Mouse (Mus musculus): ENCODE measurements around the gene Ubald1. TPM values are rescaled to one million over a fixed set of nuclear protein-coding genes. Genes with fewer than 3 reads are reported as not detected.

The Ubald1 gene
- total and polyA plus RNA-seq, 3 experiments = 9.6 to 53.7 (median 11.6) TPM

GRCm38 (mm10) chr16:4905591-4905990 is 25.5 kb upstream of the Ubald1 start:
- TF ChIP-seq JUND (conservative IDR thresholded peaks at IDR 0.05; ENCODE audit: low read depth, low read length) = no peak
- TF ChIP-seq MAX (IDR thresholded peaks at IDR 0.05; ENCODE audit: low read length) = no peak
- TF ChIP-seq IRF4 (IDR thresholded peaks at IDR 0.05; ENCODE audit: low read depth, low read length) = no peak
- no peak for TF ChIP-seq MEF2A (IDR thresholded peaks at IDR 0.05; ENCODE audit: borderline replicate concordance, low read depth, low read length)
- no peak for TF ChIP-seq PAX5 (IDR thresholded peaks at IDR 0.05; ENCODE audit: low read length)
- no peak for TF ChIP-seq ELF1 (IDR thresholded peaks at IDR 0.05; ENCODE audit: low read depth, low read length)
- no peak for TF ChIP-seq MAFK (IDR thresholded peaks at IDR 0.05; ENCODE audit: insufficient replicate concordance, low read length)
- no peak for TF ChIP-seq NELFE (IDR thresholded peaks at IDR 0.05; ENCODE audit: low read depth, low read length)
- TF ChIP-seq CHD1 (IDR thresholded peaks at IDR 0.05; ENCODE audit: low read depth, low read length) = no peak
- no peak for TF ChIP-seq USF2 (conservative IDR thresholded peaks at IDR 0.05; ENCODE audit: low read depth, low read length)
- TF ChIP-seq CTCF (conservative IDR thresholded peaks at IDR 0.05 in 1 of 2, IDR thresholded peaks at IDR 0.05 in 1 of 2; ENCODE audit: low read depth in 2 of 2, low read length in 2 of 2) = no peak
- no peak for TF ChIP-seq ZMIZ1 (IDR thresholded peaks at IDR 0.05; ENCODE audit: low read depth, low read length)
- no peak for TF ChIP-seq KAT2A (IDR thresholded peaks at IDR 0.05; ENCODE audit: insufficient replicate concordance, low read length)
- no peak for TF ChIP-seq RCOR1 (conservative IDR thresholded peaks at IDR 0.05; ENCODE audit: low read depth, low read length)
- no peak for TF ChIP-seq BHLHE40 (IDR thresholded peaks at IDR 0.05; ENCODE audit: low read depth, low read length)
- TF ChIP-seq NRF1 (IDR thresholded peaks at IDR 0.05; ENCODE audit: low read depth, low read length) = no peak
- no peak for TF ChIP-seq MAZ (IDR thresholded peaks at IDR 0.05; ENCODE audit: low read depth, low read length)
- no peak for TF ChIP-seq TCF12 (IDR thresholded peaks at IDR 0.05; ENCODE audit: low read depth, low read length)
- no peak for TF ChIP-seq ETS1 (conservative IDR thresholded peaks at IDR 0.05; ENCODE audit: low read depth, low read length)
- no peak overlapping the region for H3K27ac ChIP-seq (ENCODE audit: insufficient read depth, low read depth)
- dilution Hi-C loops (cut with MboI; ENCODE audit: extremely low pct_ligation_motif_present, extremely low pct_unique_long_range_greater_than_20kb, low sequenced_read_pairs) = no loop called here
- no peaks in the 10 kb centered on the region for H3K9me3 ChIP-seq (replicated peaks; ENCODE audit: low read length)
- no peaks in the 10 kb centered on the region for H3K36me3 ChIP-seq (replicated peaks in 1 of 2; ENCODE audit: control insufficient read depth in 1 of 2, insufficient read depth in 1 of 2, low read length in 1 of 2)
- no peak overlapping the region for H3K4me3 ChIP-seq (replicated peaks in 1 of 3; ENCODE audit: low read depth in 2 of 3, low read length in 2 of 3, poor library complexity in 1 of 3)
- DNase-seq (ENCODE audit: extremely low read depth) = no peak
- no peak overlapping the region for H3K9ac ChIP-seq (ENCODE audit: insufficient read depth, low read depth)
- in situ Hi-C loops (cut with MboI; ENCODE audit: low pct_ligation_motif_present, low pct_unique_long_range_greater_than_20kb, low sequenced_read_pairs) = no loop called here
- H3K79me2 ChIP-seq (replicated peaks; ENCODE audit: control insufficient read depth, extremely low read depth, insufficient read depth, poor library complexity, severe bottlenecking) = no peaks in the 10 kb centered on the region
- H3K4me2 ChIP-seq (ENCODE audit: insufficient read depth, low read depth, poor library complexity, severe bottlenecking) = no peak overlapping the region
- H3K27me3 ChIP-seq (replicated peaks) = no peaks in the 10 kb centered on the region
- H3K4me1 ChIP-seq (ENCODE audit: control insufficient read depth in 1 of 2, insufficient read depth in 2 of 2) = peaks cover 18 to 34% of the 10 kb centered on the region in 2 experiments

GRCm38 (mm10) chr16:4904878-4905277 is 24.8 kb upstream of the Ubald1 start:
- in situ Hi-C loops (cut with MboI; ENCODE audit: low pct_ligation_motif_present, low pct_unique_long_range_greater_than_20kb, low sequenced_read_pairs) = no loop called here
- dilution Hi-C loops (cut with MboI; ENCODE audit: extremely low pct_ligation_motif_present, extremely low pct_unique_long_range_greater_than_20kb, low sequenced_read_pairs) = no loop called here
- Histone ChIP-seq H3K79me2 (replicated peaks; ENCODE audit: control insufficient read depth, extremely low read depth, insufficient read depth, poor library complexity, severe bottlenecking) (no peaks in the 10 kb centered on the region), H3K9ac (ENCODE audit: insufficient read depth, low read depth) (no peak overlapping the region), H3K4me1 (ENCODE audit: control insufficient read depth in 1 of 2, insufficient read depth in 2 of 2) (peaks cover 15 to 28% of the 10 kb centered on the region in 2 experiments), H3K27ac (ENCODE audit: insufficient read depth, low read depth) (no peak overlapping the region), H3K36me3 (replicated peaks in 1 of 2; ENCODE audit: control insufficient read depth in 1 of 2, insufficient read depth in 1 of 2, low read length in 1 of 2) (no peaks in the 10 kb centered on the region), H3K27me3 (replicated peaks) (no peaks in the 10 kb centered on the region), H3K4me3 (replicated peaks in 1 of 3; ENCODE audit: low read depth in 2 of 3, low read length in 2 of 3, poor library complexity in 1 of 3) (no peak overlapping the region), H3K4me2 (ENCODE audit: insufficient read depth, low read depth, poor library complexity, severe bottlenecking) (no peak overlapping the region), H3K9me3 (replicated peaks; ENCODE audit: low read length) (no peaks in the 10 kb centered on the region)
- TF ChIP-seq SIN3A (IDR thresholded peaks at IDR 0.05; ENCODE audit: low read length) (no peak), POLR2A (IDR thresholded peaks at IDR 0.05; ENCODE audit: low read depth, low read length) (no peak), USF2 (conservative IDR thresholded peaks at IDR 0.05; ENCODE audit: low read depth, low read length) (no peak), NRF1 (IDR thresholded peaks at IDR 0.05; ENCODE audit: low read depth, low read length) (no peak), NELFE (IDR thresholded peaks at IDR 0.05; ENCODE audit: low read depth, low read length) (no peak), KAT2A (IDR thresholded peaks at IDR 0.05; ENCODE audit: insufficient replicate concordance, low read length) (no peak), ETS1 (conservative IDR thresholded peaks at IDR 0.05; ENCODE audit: low read depth, low read length) (no peak), ZMIZ1 (IDR thresholded peaks at IDR 0.05; ENCODE audit: low read depth, low read length) (no peak), EP300 (IDR thresholded peaks at IDR 0.05; ENCODE audit: low read length) (no peak), ZKSCAN1 (IDR thresholded peaks at IDR 0.05; ENCODE audit: borderline replicate concordance, low read depth, low read length) (no peak)
- DNase-seq (ENCODE audit: extremely low read depth) = no peak
